Mouse (Mus musculus): ENCODE data around the gene 4833423E24Rik.

DNA sequence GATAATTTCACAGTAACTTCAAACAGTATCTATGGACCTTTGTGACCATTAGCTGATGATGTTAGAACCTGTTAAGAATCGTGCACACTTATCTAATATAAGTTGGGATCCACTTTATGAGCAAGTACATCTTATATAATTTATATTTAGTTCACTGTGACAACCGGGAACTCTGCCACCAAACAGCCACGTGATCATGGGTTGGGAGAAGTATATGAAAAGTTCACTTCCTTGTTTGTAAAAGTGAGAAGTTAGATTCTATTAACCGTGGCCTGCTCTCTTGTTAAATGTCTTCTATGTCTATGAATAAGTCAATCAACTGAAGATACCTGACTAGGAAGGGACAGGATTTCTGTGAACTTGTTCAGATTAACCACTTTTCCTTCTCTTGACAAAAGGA lies 41.4 kb upstream of the 4833423E24Rik start:
- no peak for TF ChIP-seq CTCF (IDR thresholded peaks at IDR 0.05; ENCODE audit: extremely low read depth, insufficient read length, insufficient replicate concordance, low read depth, low read length)
- TF ChIP-seq POLR2A (IDR thresholded peaks at IDR 0.05; ENCODE audit: low read depth, low read length) = no peak

Measured in small intestine, adult 2 months (tissue).